Comparison of ENCODE assay signal across 20 mouse cellular contexts in the genomic region with DNA sequence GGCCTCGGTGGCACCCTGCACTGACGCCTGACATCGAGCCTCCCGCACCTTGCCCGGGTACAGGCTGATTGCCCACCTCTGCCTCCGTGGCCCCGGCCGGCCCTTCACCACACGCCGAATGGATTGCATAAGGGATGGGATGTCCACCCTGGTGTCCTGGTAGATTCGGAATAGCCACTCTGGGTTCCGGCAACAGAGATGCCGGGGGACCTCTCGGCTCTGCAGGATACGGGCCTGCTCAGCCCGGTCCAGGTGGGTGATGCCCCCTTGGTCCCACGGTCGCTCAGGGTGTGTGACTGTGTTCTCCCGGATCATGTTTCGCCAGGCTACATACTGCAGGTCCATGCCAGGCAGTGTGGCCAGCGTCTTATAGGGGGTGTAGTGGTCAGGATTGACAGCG. TPM values are rescaled to one million over a fixed set of nuclear protein-coding genes. Genes with fewer than 3 reads are reported as not detected.
"Had no signal": no experiment of that assay in that cellular context is flagged by ENCODE, and none has a peak within 500 bp of the region (broad histone marks: within the 10 kb centered on the region; RNA-seq: fewer than 3 reads in every experiment).

No protein-coding gene starts in this region.

- ATAC-seq: liver, postnatal 0 days; lung, postnatal 0 days; midbrain, embryonic 15.5 days had no signal

- H3K9ac ChIP-seq: liver, embryonic 15.5 days; liver, postnatal 0 days; lung, embryonic 15.5 days; midbrain, embryonic 13.5 days; midbrain, embryonic 15.5 days; neural tube, embryonic 13.5 days; stomach, embryonic 15.5 days had no signal

- DNase-seq: liver, postnatal 0 days; lung, adult 2 months; lung, postnatal 14 days; lung, postnatal 36 days; thymus, adult 2 months; thymus, postnatal 25 days; thymus, postnatal 4 days had no signal

- H3K4me3 ChIP-seq: liver, embryonic 15.5 days; lung, embryonic 15.5 days; megakaryocyte, embryonic 14.5 days; midbrain, embryonic 13.5 days; midbrain, embryonic 15.5 days; neural tube, embryonic 13.5 days; stomach, embryonic 15.5 days had no signal

- H3K27me3 ChIP-seq: liver, embryonic 15.5 days; lung, embryonic 15.5 days; midbrain, embryonic 13.5 days; midbrain, embryonic 15.5 days; neural tube, embryonic 13.5 days; stomach, embryonic 15.5 days had no signal

- H3K27ac ChIP-seq: liver, embryonic 15.5 days; lung, embryonic 15.5 days; macrophage; midbrain, embryonic 13.5 days; midbrain, embryonic 15.5 days; stomach, embryonic 15.5 days; stomach, postnatal 0 days had no signal

- H3K4me2 ChIP-seq: liver, embryonic 15.5 days; lung, embryonic 15.5 days; midbrain, embryonic 11.5 days; midbrain, embryonic 13.5 days; midbrain, embryonic 15.5 days; neural tube, embryonic 13.5 days; stomach, embryonic 15.5 days had no signal

- H3K4me1 ChIP-seq: liver, embryonic 15.5 days; stomach, embryonic 15.5 days had no signal

- H3K36me3 ChIP-seq: liver, embryonic 15.5 days; lung, embryonic 15.5 days had no signal

- H3K9me3 ChIP-seq: liver, embryonic 15.5 days; lung, embryonic 15.5 days; midbrain, embryonic 13.5 days; midbrain, embryonic 15.5 days; neural tube, embryonic 13.5 days; stomach, embryonic 15.5 days had no signal

RNA-seq across cellular contexts. Expression of gene Pomgnt2, which starts 14.7 kb away (rescaled TPM):
- total RNA-seq: monocyte, adult 5-6 weeks; neutrophil, adult 5-6 weeks had no signal

RNA-seq across cellular contexts. Expression of gene Fam198a, which starts 31.4 kb away (rescaled TPM):
- total RNA-seq: monocyte, adult 5-6 weeks; neutrophil, adult 5-6 weeks had no signal
- polyA plus RNA-seq: macrophage had no signal
